Mouse (Mus musculus): ENCODE measurements at regions not wholly inside any gene's neighbourhood (a gene's known extent, or its start where the extent isn't known, plus 50 kb on each side); places are given as distances from the start of the nearest gene placed in this dataset.

DNA sequence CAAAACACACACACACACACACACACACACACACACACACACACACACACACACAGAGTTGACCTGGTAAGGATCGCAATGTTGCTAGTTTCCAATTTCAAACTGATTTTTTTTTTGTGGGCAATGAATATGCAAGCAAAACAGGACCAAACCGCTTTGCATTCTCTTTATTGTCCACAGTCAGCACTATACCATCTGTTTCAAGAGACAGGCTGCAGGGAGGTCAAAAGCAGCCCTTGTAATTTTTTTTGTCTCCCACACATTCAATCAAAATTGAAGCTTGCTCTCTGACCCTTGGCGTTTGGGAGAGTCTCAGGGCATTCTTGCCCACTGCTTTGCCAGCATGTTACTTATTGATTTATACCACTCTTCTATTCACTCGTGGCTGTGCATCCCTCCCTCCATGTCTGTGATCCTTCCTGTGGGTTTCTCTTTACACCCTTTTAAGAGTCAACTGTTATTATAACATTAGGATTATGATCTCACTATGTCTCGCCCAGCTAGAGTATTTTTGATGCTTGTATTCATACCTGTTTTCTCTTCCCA, 110.1 kb downstream of the S1pr1 start:
- DNase-seq (ENCODE audit: low spot score, missing footprints) (peak; percentile 64), ATAC-seq (ENCODE audit: low FRiP score) (peak; percentile 30; the same call in 1 of the 2 replicates)
- Histone ChIP-seq H3K9me3 (ENCODE audit: control insufficient read depth, low read length) (no peaks in the 10 kb centered on the region), H3K4me1 (ENCODE audit: control insufficient read depth, insufficient read depth, low read length) (peaks cover 2% of the 10 kb centered on the region; the same call in 1 of the 2 replicates), H3K9ac (ENCODE audit: low read length) (no peak overlapping the region), H3K4me3 (ENCODE audit: low read depth, low read length) (no peak overlapping the region), H3K36me3 (ENCODE audit: control insufficient read depth, insufficient read depth, low read length) (no peaks in the 10 kb centered on the region), H3K4me2 (no peak overlapping the region), H3K27me3 (ENCODE audit: control insufficient read depth, insufficient read depth, low read length) (no peaks in the 10 kb centered on the region), H3K27ac (ENCODE audit: low read depth, low read length) (no peak overlapping the region)
- 56% methylated on average over 5 of the region's 5 CpGs for WGBS

DNA sequence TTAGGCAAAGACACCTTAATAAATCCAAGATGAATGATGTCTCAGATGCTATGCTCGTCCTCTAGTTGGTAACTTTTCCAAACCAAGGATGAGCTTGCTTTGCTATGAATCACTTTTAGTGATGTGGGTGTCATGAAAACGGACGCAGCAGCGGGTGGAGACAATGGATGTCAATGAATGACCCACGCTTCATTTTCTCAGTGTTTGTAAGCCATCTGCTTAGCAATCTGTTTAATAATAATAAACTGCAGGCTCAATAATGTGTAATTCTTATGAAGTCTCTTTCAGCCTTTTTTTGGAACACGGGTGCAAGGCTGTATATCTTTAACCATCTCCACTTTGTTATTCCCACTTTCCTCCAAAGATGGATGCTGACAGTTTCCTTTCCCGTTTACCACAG, 110.6 kb downstream of the S1pr1 start:
- Histone ChIP-seq H3K27me3 (ENCODE audit: control insufficient read depth, insufficient read depth, low read length) (no peaks in the 10 kb centered on the region), H3K27ac (ENCODE audit: low read depth, low read length) (no peak overlapping the region), H3K9ac (ENCODE audit: low read length) (no peak overlapping the region), H3K36me3 (ENCODE audit: control insufficient read depth, insufficient read depth, low read length) (no peaks in the 10 kb centered on the region), H3K4me1 (ENCODE audit: control insufficient read depth, insufficient read depth, low read length) (peaks cover 2% of the 10 kb centered on the region; the same call in 1 of the 2 replicates), H3K9me3 (ENCODE audit: control insufficient read depth, low read length) (no peaks in the 10 kb centered on the region), H3K4me2 (no peak overlapping the region), H3K4me3 (ENCODE audit: low read depth, low read length) (no peak overlapping the region)
- DNase-seq (ENCODE audit: low spot score, missing footprints) (peak; percentile 57), ATAC-seq (ENCODE audit: low FRiP score) (no peak)
- 80% methylated on average over 7 of the region's 7 CpGs for WGBS

DNA sequence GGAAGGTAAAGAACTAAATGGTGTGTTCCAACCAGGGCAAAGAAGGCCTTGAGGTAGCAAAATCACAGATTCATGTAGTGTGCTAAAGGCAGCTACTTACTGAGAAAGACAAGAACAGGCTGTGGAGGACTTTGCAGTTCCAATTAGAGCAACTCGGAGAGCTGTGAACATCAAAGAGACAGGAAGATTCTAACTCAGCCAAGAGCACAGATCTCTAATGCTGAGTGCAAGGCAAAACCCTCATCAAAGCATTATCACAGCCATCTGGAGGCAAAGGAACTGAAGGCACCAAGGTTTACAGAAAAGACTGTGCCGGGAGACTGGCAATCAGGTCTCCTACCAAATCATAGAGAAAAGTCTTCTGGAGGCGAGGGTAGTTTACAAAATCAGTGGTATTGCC, 111.1 kb downstream of the S1pr1 start:
- H3K4me1 ChIP-seq (ENCODE audit: control insufficient read depth, insufficient read depth, low read length) = peaks cover 2% of the 10 kb centered on the region; the same call in 1 of the 2 replicates
- H3K27me3 ChIP-seq (ENCODE audit: control insufficient read depth, insufficient read depth, low read length) = no peaks in the 10 kb centered on the region
- H3K4me3 ChIP-seq (ENCODE audit: low read depth, low read length) = no peak overlapping the region
- H3K9ac ChIP-seq (ENCODE audit: low read length) = no peak overlapping the region
- H3K9me3 ChIP-seq (ENCODE audit: control insufficient read depth, low read length) = no peaks in the 10 kb centered on the region
- H3K27ac ChIP-seq (ENCODE audit: low read depth, low read length) = no peak overlapping the region
- ATAC-seq (ENCODE audit: low FRiP score) (no peak), DNase-seq (ENCODE audit: low spot score, missing footprints) (peak; percentile 79)
- H3K36me3 ChIP-seq (ENCODE audit: control insufficient read depth, insufficient read depth, low read length) = no peaks in the 10 kb centered on the region
- H3K4me2 ChIP-seq = no peak overlapping the region
- WGBS = 81% methylated on average over 3 of the region's 3 CpGs

DNA sequence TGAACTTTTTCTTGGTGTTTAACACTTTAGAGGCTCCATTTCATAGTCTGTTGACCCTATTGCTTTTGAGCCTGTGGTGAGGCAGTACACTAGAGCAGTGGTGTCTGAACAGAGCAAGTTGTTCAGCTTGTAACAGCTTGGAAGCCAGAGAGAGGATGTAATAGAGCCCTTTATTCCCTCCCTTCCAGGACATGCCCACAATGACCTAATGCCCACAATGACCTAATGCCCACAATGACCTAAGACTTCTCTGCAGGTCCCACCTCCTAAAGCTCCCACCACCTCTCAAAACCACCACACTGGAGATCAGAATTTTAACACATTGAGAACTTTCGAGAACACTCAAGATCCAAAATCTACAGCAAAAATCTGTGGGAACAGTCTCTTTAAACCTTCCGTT, 115.6 kb downstream of the S1pr1 start:
- no peak overlapping the region for H3K4me3 ChIP-seq (ENCODE audit: low read depth, low read length)
- H3K4me2 ChIP-seq = no peak overlapping the region
- no peak overlapping the region for H3K9ac ChIP-seq (ENCODE audit: low read length)
- DNase-seq (ENCODE audit: low spot score, missing footprints) = peak; percentile 35
- no peaks in the 10 kb centered on the region for H3K27me3 ChIP-seq (ENCODE audit: control insufficient read depth, insufficient read depth, low read length)
- whole genome bisulfite sequencing = 94% methylated on average over 2 of the region's 2 CpGs
- no peaks in the 10 kb centered on the region for H3K4me1 ChIP-seq (ENCODE audit: control insufficient read depth, insufficient read depth, low read length)
- no peaks in the 10 kb centered on the region for H3K9me3 ChIP-seq (ENCODE audit: control insufficient read depth, low read length)
- no peak for ATAC-seq (ENCODE audit: low FRiP score)
- H3K36me3 ChIP-seq (ENCODE audit: control insufficient read depth, insufficient read depth, low read length) = no peaks in the 10 kb centered on the region
- no peak overlapping the region for H3K27ac ChIP-seq (ENCODE audit: low read depth, low read length)

DNA sequence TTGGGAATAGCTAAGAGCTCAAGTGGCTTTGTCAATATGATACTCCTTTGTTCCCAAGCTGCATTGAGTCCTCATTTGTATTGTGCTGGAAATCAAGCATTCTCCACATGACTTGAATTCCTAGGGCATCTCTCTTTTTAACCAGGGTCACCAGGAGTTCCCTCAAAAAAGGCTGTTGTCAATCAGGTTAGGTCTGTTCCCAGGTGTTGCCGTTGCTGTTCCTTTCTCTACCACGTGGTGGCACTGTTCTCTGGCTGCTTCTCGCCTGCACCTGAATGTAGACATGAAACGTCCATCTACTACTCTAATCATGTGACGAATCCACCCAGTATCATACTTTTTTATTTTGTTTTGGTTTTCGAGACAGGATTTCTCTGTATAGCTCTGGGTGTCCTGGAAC, 118.3 kb downstream of the S1pr1 start:
- Histone ChIP-seq H3K9ac (ENCODE audit: low read length) (no peak overlapping the region), H3K4me2 (no peak overlapping the region), H3K27ac (ENCODE audit: low read depth, low read length) (no peak overlapping the region), H3K36me3 (ENCODE audit: control insufficient read depth, insufficient read depth, low read length) (no peaks in the 10 kb centered on the region), H3K4me3 (ENCODE audit: low read depth, low read length) (no peak overlapping the region), H3K4me1 (ENCODE audit: control insufficient read depth, insufficient read depth, low read length) (no peaks in the 10 kb centered on the region), H3K27me3 (ENCODE audit: control insufficient read depth, insufficient read depth, low read length) (no peaks in the 10 kb centered on the region), H3K9me3 (ENCODE audit: control insufficient read depth, low read length) (no peaks in the 10 kb centered on the region)
- peak; percentile 63 for ATAC-seq (ENCODE audit: low FRiP score)
- WGBS = 42% methylated on average over 6 of the region's 6 CpGs
- DNase-seq (ENCODE audit: low spot score, missing footprints) = peak; percentile 95

DNA sequence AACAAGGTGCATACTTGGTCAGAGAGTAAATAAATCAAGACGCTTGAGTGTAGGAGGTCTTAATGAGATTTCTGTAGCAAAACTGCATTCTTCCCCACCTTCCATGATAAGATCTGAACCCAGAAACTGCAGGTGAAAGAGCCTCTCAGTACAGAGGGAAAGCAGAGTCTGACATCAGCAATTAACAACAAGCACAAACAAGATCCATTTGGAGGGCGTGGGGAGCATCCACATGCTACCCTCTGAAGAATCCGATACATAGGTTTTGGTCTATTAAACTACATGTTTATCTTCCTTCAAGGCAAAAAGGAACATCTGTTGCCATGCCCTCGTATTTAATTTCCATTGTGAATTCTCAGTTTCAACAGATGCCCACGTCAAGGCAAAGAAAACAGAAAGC, 124.2 kb downstream of the S1pr1 start:
- no peaks in the 10 kb centered on the region for H3K4me1 ChIP-seq (ENCODE audit: control insufficient read depth, insufficient read depth, low read length)
- WGBS = 79% methylated on average over 5 of the region's 5 CpGs
- no peak overlapping the region for H3K4me2 ChIP-seq
- DNase-seq (ENCODE audit: low spot score, missing footprints) = no peak
- H3K36me3 ChIP-seq (ENCODE audit: control insufficient read depth, insufficient read depth, low read length) = no peaks in the 10 kb centered on the region
- no peak for ATAC-seq (ENCODE audit: low FRiP score)
- no peak overlapping the region for H3K4me3 ChIP-seq (ENCODE audit: low read depth, low read length)
- no peak overlapping the region for H3K27ac ChIP-seq (ENCODE audit: low read depth, low read length)
- no peaks in the 10 kb centered on the region for H3K9me3 ChIP-seq (ENCODE audit: control insufficient read depth, low read length)
- no peaks in the 10 kb centered on the region for H3K27me3 ChIP-seq (ENCODE audit: control insufficient read depth, insufficient read depth, low read length)
- no peak overlapping the region for H3K9ac ChIP-seq (ENCODE audit: low read length)

DNA sequence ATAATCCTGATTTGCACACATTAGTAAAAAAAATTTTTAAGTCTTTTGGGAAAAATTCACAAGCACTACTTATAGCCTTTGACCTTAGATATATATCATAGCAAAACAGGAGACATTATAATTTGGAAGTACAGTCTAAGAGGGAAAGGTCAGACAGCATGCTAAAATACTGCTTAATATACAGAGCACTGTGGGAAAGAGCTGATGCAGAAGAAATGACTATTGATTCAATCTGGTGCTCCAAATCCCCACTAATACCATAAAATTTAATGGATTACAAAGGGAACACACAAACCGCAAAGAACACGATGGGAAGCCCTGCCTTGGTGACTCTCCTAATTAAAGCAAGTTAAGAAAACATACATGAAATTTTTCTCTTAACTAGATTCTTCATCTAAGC, 126.3 kb downstream of the S1pr1 start:
- 66% methylated on average over 2 of the region's 2 CpGs for WGBS
- H3K4me1 ChIP-seq (ENCODE audit: control insufficient read depth, insufficient read depth, low read length) = no peaks in the 10 kb centered on the region

DNA sequence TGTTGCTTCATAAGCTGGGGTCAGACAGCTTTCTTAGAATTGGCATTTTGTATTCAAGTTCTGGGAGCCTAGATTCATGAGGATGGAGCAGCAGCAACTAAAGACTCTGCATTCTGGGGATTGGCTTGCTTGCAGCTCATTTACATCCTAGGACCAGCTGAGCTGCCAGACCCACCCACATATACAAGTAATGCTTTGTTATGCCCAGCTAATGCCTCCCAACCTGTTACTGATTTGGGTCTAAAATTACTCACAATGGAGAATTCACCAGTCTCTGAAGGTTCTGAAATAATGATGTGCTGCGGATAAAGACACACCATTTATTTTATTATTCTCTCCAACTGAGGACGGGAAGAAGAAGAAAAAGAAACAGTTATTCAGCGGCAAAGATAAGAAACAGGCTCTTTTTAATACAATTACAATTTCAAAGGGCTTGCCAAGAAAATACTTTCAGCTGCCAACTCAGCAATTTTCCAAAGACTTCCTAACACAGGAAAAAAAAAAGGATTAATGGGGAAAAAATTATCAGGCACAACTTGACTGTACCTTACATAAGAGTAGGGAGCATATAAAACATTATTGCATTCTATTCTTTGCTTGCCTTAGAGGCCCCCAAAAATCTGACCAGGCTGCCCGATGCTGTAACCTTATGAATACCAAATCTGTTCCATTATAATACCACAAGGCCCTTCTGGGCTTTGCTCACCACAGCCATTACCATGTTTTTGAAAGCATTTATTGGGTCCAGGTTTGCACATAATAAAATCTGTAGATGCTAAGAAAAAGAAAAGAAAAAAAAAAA, 134.5 kb downstream of the S1pr1 start:
- no peak overlapping the region for H3K4me2 ChIP-seq
- no peak overlapping the region for H3K9ac ChIP-seq (ENCODE audit: low read length)
- H3K27me3 ChIP-seq (ENCODE audit: control insufficient read depth, insufficient read depth, low read length) = no peaks in the 10 kb centered on the region
- H3K9me3 ChIP-seq (ENCODE audit: control insufficient read depth, low read length) = no peaks in the 10 kb centered on the region
- DNase-seq (ENCODE audit: low spot score, missing footprints) (no peak), ATAC-seq (ENCODE audit: low FRiP score) (peak; percentile 85)
- H3K27ac ChIP-seq (ENCODE audit: low read depth, low read length) = no peak overlapping the region
- WGBS = 73% methylated on average over 4 of the region's 4 CpGs
- H3K36me3 ChIP-seq (ENCODE audit: control insufficient read depth, insufficient read depth, low read length) = no peaks in the 10 kb centered on the region
- no peaks in the 10 kb centered on the region for H3K4me1 ChIP-seq (ENCODE audit: control insufficient read depth, insufficient read depth, low read length)
- no peak overlapping the region for H3K4me3 ChIP-seq (ENCODE audit: low read depth, low read length)

More for the DNA sequence above, 126.3 kb downstream of the S1pr1 start:
- ATAC-seq (ENCODE audit: low FRiP score) (no peak), DNase-seq (ENCODE audit: low spot score, missing footprints) (no peak)
- H3K4me3 ChIP-seq (ENCODE audit: low read depth, low read length) = no peak overlapping the region
- no peak overlapping the region for H3K27ac ChIP-seq (ENCODE audit: low read depth, low read length)
- H3K9ac ChIP-seq (ENCODE audit: low read length) = no peak overlapping the region
- H3K9me3 ChIP-seq (ENCODE audit: control insufficient read depth, low read length) = no peaks in the 10 kb centered on the region
- no peaks in the 10 kb centered on the region for H3K36me3 ChIP-seq (ENCODE audit: control insufficient read depth, insufficient read depth, low read length)
- H3K4me2 ChIP-seq = no peak overlapping the region
- no peaks in the 10 kb centered on the region for H3K27me3 ChIP-seq (ENCODE audit: control insufficient read depth, insufficient read depth, low read length)

DNA sequence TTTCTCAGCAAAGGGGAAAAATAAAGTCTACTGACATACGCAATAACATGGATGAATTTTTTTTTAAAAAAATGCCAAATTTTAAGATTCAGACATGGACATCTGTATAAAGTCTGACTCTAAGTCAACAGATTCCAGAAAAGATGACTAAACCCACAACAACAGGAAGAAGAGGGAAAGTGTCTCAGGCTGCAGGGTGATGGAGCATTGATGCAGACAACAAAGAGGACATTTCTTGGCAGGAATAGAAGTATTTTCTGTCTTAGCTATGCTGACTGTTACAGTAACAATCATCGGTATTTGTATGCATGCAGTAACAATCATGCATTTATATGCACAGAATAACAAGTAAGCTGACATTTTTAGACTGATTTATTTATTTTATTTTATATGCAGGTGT, 139.5 kb downstream of the S1pr1 start:
- Histone ChIP-seq H3K4me1 (ENCODE audit: control insufficient read depth, insufficient read depth, low read length) (no peaks in the 10 kb centered on the region), H3K9ac (ENCODE audit: low read length) (no peak overlapping the region), H3K4me3 (ENCODE audit: low read depth, low read length) (no peak overlapping the region), H3K36me3 (ENCODE audit: control insufficient read depth, insufficient read depth, low read length) (no peaks in the 10 kb centered on the region), H3K4me2 (no peak overlapping the region), H3K9me3 (ENCODE audit: control insufficient read depth, low read length) (no peaks in the 10 kb centered on the region), H3K27ac (ENCODE audit: low read depth, low read length) (no peak overlapping the region), H3K27me3 (ENCODE audit: control insufficient read depth, insufficient read depth, low read length) (no peaks in the 10 kb centered on the region)
- ATAC-seq (ENCODE audit: low FRiP score) = no peak
- WGBS = 98% methylated on average over 2 of the region's 2 CpGs
- DNase-seq (ENCODE audit: low spot score, missing footprints) = no peak
